Mouse (Mus musculus): ENCODE measurements at regions not wholly inside any gene's neighbourhood (a gene's known extent, or its start where the extent isn't known, plus 50 kb on each side); places are given as distances from the start of the nearest gene placed in this dataset.

- Histone ChIP-seq H3K27me3 (no peaks in the 10 kb centered on the region), H3K9me3 (replicated peaks) (no peaks in the 10 kb centered on the region), H3K36me3 (no peaks in the 10 kb centered on the region), H3K4me3 (no peak overlapping the region), H3K4me2 (replicated peaks) (no peak overlapping the region), H3K9ac (no peak overlapping the region), H3K4me1 (no peaks in the 10 kb centered on the region), H3K27ac (no peak overlapping the region)
- WGBS: 53% methylated on average over 7 of the region's 7 CpGs
- ATAC-seq (ENCODE audit: low FRiP score): 0 out of 2 replicates have a peak, but pooled peaks have one; percentile 9
Observed at GRCm38 (mm10) chr3:115819401-115820138, 68.1 kb upstream of the Dph5 start.

- Histone ChIP-seq H3K36me3 (no peaks in the 10 kb centered on the region), H3K4me3 (no peak overlapping the region), H3K27me3 (no peaks in the 10 kb centered on the region), H3K4me1 (no peaks in the 10 kb centered on the region), H3K27ac (no peak overlapping the region), H3K4me2 (replicated peaks) (no peak overlapping the region), H3K9me3 (replicated peaks) (no peaks in the 10 kb centered on the region), H3K9ac (no peak overlapping the region)
- no peak for ATAC-seq (ENCODE audit: low FRiP score)
- WGBS: 71% methylated on average over 8 of the region's 8 CpGs
Observed at GRCm38 (mm10) chr3:115820139-115820481, 67.5 kb upstream of the Dph5 start.

- H3K27me3 ChIP-seq: no peaks in the 10 kb centered on the region
- whole genome bisulfite sequencing: 93% methylated on average over 2 of the region's 2 CpGs
- no peaks in the 10 kb centered on the region for H3K9me3 ChIP-seq (replicated peaks)
- no peaks in the 10 kb centered on the region for H3K4me1 ChIP-seq
- no peak overlapping the region for H3K9ac ChIP-seq
- no peaks in the 10 kb centered on the region for H3K36me3 ChIP-seq
- no peak overlapping the region for H3K4me3 ChIP-seq
- no peak overlapping the region for H3K27ac ChIP-seq
- no peak for ATAC-seq (ENCODE audit: low FRiP score)
- H3K4me2 ChIP-seq (replicated peaks): no peak overlapping the region
Observed at GRCm38 (mm10) chr3:115821627-115822026, 66.0 kb upstream of the Dph5 start.

- ATAC-seq (ENCODE audit: low FRiP score): no peak
- 60% methylated on average over 6 of the region's 6 CpGs for WGBS
Observed at GRCm38 (mm10) chr3:115822491-115822890, 65.1 kb upstream of the Dph5 start.

GRCm38 (mm10) chr3:115823741-115824140, 63.9 kb upstream of the Dph5 start:
- WGBS: 86% methylated on average over 5 of the region's 5 CpGs
- no peak for ATAC-seq (ENCODE audit: low FRiP score)
- H3K4me1 ChIP-seq: no peaks in the 10 kb centered on the region
- H3K9ac ChIP-seq: no peak overlapping the region
- H3K36me3 ChIP-seq: no peaks in the 10 kb centered on the region
- no peak overlapping the region for H3K4me3 ChIP-seq
- H3K27me3 ChIP-seq: no peaks in the 10 kb centered on the region
- H3K27ac ChIP-seq: no peak overlapping the region
- no peak overlapping the region for H3K4me2 ChIP-seq (replicated peaks)
- no peaks in the 10 kb centered on the region for H3K9me3 ChIP-seq (replicated peaks)

More at GRCm38 (mm10) chr3:115822491-115822890, 65.1 kb upstream of the Dph5 start:
- Histone ChIP-seq H3K9me3 (replicated peaks) (no peaks in the 10 kb centered on the region), H3K4me1 (no peaks in the 10 kb centered on the region), H3K4me3 (no peak overlapping the region), H3K36me3 (no peaks in the 10 kb centered on the region), H3K4me2 (replicated peaks) (no peak overlapping the region), H3K27me3 (no peaks in the 10 kb centered on the region), H3K9ac (no peak overlapping the region), H3K27ac (no peak overlapping the region)

- Histone ChIP-seq H3K4me1 (no peaks in the 10 kb centered on the region), H3K27ac (no peak overlapping the region), H3K4me3 (no peak overlapping the region), H3K4me2 (replicated peaks) (no peak overlapping the region), H3K9me3 (replicated peaks) (no peaks in the 10 kb centered on the region), H3K36me3 (no peaks in the 10 kb centered on the region), H3K9ac (no peak overlapping the region), H3K27me3 (no peaks in the 10 kb centered on the region)
- 59% methylated on average over 2 of the region's 2 CpGs for WGBS
- ATAC-seq (ENCODE audit: low FRiP score): no peak
Observed at GRCm38 (mm10) chr3:115824792-115825191, 62.8 kb upstream of the Dph5 start.

GRCm38 (mm10) chr3:115835381-115835780, 52.3 kb upstream of the Dph5 start:
- ATAC-seq (ENCODE audit: low FRiP score): no peak
- H3K4me3 ChIP-seq: no peak overlapping the region
- H3K9me3 ChIP-seq (replicated peaks): no peaks in the 10 kb centered on the region
- H3K36me3 ChIP-seq: no peaks in the 10 kb centered on the region
- no peaks in the 10 kb centered on the region for H3K27me3 ChIP-seq
- H3K27ac ChIP-seq: no peak overlapping the region
- H3K4me1 ChIP-seq: no peaks in the 10 kb centered on the region
- no peak overlapping the region for H3K9ac ChIP-seq
- H3K4me2 ChIP-seq (replicated peaks): no peak overlapping the region

- no peak overlapping the region for H3K4me2 ChIP-seq (replicated peaks)
- H3K4me3 ChIP-seq: no peak overlapping the region
- no peaks in the 10 kb centered on the region for H3K36me3 ChIP-seq
- no peaks in the 10 kb centered on the region for H3K9me3 ChIP-seq (replicated peaks)
- no peaks in the 10 kb centered on the region for H3K27me3 ChIP-seq
- no peak for ATAC-seq (ENCODE audit: low FRiP score)
- H3K4me1 ChIP-seq: no peaks in the 10 kb centered on the region
- WGBS: 85% methylated on average over 1 of the region's 1 CpGs
- H3K27ac ChIP-seq: no peak overlapping the region
- no peak overlapping the region for H3K9ac ChIP-seq
Observed at GRCm38 (mm10) chr3:115837617-115838216, 49.9 kb upstream of the Dph5 start.

Data from hindbrain, embryonic 12.5 days (tissue).